ENCODE assay signal across 7 mouse cellular contexts in the genomic region with DNA sequence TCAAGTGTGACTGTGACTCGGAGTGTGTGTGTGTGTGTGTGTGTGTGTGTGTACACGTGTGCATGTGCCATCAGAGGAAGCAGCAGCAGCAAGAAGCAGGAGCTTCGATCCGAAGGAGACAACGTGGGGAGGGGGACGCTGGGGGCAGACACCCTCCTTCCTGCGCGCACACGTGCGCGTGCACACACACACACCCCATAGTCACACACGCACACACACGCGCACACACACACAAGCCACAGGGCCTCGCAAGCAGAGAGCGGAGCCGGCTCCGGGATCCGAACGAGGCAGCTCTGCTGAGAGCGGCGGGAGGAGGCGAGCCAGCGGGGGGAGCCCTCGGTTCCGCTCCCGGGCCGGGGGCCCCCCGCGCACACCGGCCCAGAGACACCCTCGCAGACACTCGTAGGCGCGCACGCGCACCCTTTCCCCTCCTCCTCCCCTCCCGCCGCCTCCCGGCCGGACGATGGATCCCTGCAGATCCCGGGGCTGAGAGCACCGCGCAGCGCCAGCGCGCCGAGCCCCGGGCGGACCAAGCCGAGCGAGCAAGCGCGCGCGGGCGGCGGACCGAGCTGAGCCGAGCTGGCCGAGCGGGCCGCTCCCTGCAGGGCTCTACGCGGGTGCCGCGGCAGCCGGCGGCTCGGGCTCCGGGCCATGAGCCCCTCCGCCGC. TPM values are rescaled to one million over a fixed set of nuclear protein-coding genes. Genes with fewer than 3 reads are reported as not detected.
DNase-seq lines count a peak whose midpoint lies in the region; ATAC-seq lines count a peak whose summit lies in the region.

A gene (plus strand): TSS at position 215 of the 668 bp plus-strand sequence.

- no peaks in the 10 kb centered on the region for H3K36me3 ChIP-seq in intestine, embryonic 16.5 days (ENCODE audit: control insufficient read depth, insufficient read depth, low read length)
- H3K36me3 ChIP-seq in midbrain, embryonic 12.5 days, result no peaks in the 10 kb centered on the region
- no peaks in the 10 kb centered on the region for H3K36me3 ChIP-seq in splenic B cell, adult 2 months (ENCODE audit: control insufficient read depth, insufficient read depth, low read length, poor library complexity, severe bottlenecking)

- peak within 1 kb of the TSS; percentile 99 for H3K4me2 ChIP-seq in intestine, embryonic 16.5 days (ENCODE audit: low read depth, low read length)
- peak within 1 kb of the TSS; percentile 88 for H3K4me2 ChIP-seq in midbrain, embryonic 12.5 days (replicated peaks)

- peak within 1 kb of the TSS; percentile 63 for H3K9ac ChIP-seq in intestine, embryonic 16.5 days (ENCODE audit: low read depth, low read length)
- peak within 1 kb of the TSS; percentile 90 for H3K9ac ChIP-seq in midbrain, embryonic 12.5 days (replicated peaks)

- peaks cover 12% of the 10 kb centered on the region for H3K4me1 ChIP-seq in intestine, embryonic 16.5 days (ENCODE audit: control insufficient read depth, insufficient read depth, low read length)
- H3K4me1 ChIP-seq in midbrain, embryonic 12.5 days, result peaks cover 46% of the 10 kb centered on the region

- WGBS in intestine, embryonic 16.5 days, result under 1% methylated on average over 61 of the region's 74 CpGs
- WGBS in midbrain, embryonic 12.5 days, result under 1% methylated on average over 65 of the region's 74 CpGs

- ATAC-seq in intestine, embryonic 16.5 days, result peak; percentile 85
- peak; percentile 72 for ATAC-seq in midbrain, embryonic 12.5 days (ENCODE audit: low FRiP score, low read depth)

- DNase-seq in adrenal gland, adult 2 months, result peak; percentile 87
- DNase-seq in cerebellum, postnatal 4 days (ENCODE audit: low spot score in 2 of 2), result peak; percentile 49 to 60
- DNase-seq in gastrocnemius, postnatal 36 days, result peak; percentile 48 to 50
- DNase-seq in left cerebral cortex, postnatal 36 days (ENCODE audit: low spot score in 2 of 2), result peak; percentile 80 to 86
- DNase-seq in splenic B cell, adult 2 months (ENCODE audit: low read depth, low spot score), result peak; percentile 29

- peak within 1 kb of the TSS; percentile 58 for H3K4me3 ChIP-seq in intestine, embryonic 16.5 days (ENCODE audit: low read length)
- H3K4me3 ChIP-seq in midbrain, embryonic 12.5 days, result peak within 1 kb of the TSS; percentile 54

- intact Hi-C loops in gastrocnemius, postnatal 36 days (cut with DNase I), result loop anchor here (5.0 kb wide), 1 partner anchor 163 kb away; no protein-coding TSS in a partner anchor
- intact Hi-C loops in left cerebral cortex, postnatal 36 days (cut with DNase I), result loop anchor here (5.0 kb wide), 1 partner anchor 168 kb away; no protein-coding TSS in a partner anchor

- H3K27ac ChIP-seq in intestine, embryonic 16.5 days (ENCODE audit: low read length), result no peak within 1 kb of the TSS
- peak within 1 kb of the TSS; percentile 73 for H3K27ac ChIP-seq in midbrain, embryonic 12.5 days (replicated peaks)

- H3K27me3 ChIP-seq in intestine, embryonic 16.5 days (replicated peaks; ENCODE audit: control insufficient read depth, insufficient read depth, low read length), result peaks cover 41% of the 10 kb centered on the region
- peaks cover 60% of the 10 kb centered on the region for H3K27me3 ChIP-seq in midbrain, embryonic 12.5 days
- H3K27me3 ChIP-seq in splenic B cell, adult 2 months (ENCODE audit: control insufficient read depth, insufficient read depth, low read length, poor library complexity, severe bottlenecking), result no peaks in the 10 kb centered on the region; the same call in 1 of the 2 replicates

- no peaks in the 10 kb centered on the region for H3K9me3 ChIP-seq in intestine, embryonic 16.5 days (ENCODE audit: control insufficient read depth, low read length)
- no peaks in the 10 kb centered on the region for H3K9me3 ChIP-seq in midbrain, embryonic 12.5 days

RNA-seq across cellular contexts. Expression of the gene that starts here (rescaled TPM):
- under 1 TPM; 0.59 to 0.72 TPM for total RNA-seq in adrenal gland, adult 2 months (2021)
- 0.37 and 0.71 TPM in 2 replicates for polyA plus RNA-seq in adrenal gland, adult 2 months (2012; rRNA removed)
- under 1 TPM; 0.10 TPM for total RNA-seq in gastrocnemius, postnatal 36 days (2021)
- 1.7 and 2.0 TPM in 2 replicates for polyA plus RNA-seq in intestine, embryonic 16.5 days (2015; fragmentation: Nextera tagmentation; extraction: Ambion mirVana)
- total RNA-seq in left cerebral cortex, postnatal 36 days (2021), result 10 to 100 TPM; 59.1 to 79.8 TPM
- 36.0 and 43.7 TPM in 2 replicates for polyA plus RNA-seq in midbrain, embryonic 12.5 days (2016; fragmentation: Nextera tagmentation; extraction: Ambion mirVana)

Comparison
In these comparisons a context has a peak if more than half of its experiments do, and no peak if none do; other contexts are left out.
1. RNA of the gene that starts here (total RNA-seq): 59.1 to 79.8 TPM in left cerebral cortex, postnatal 36 days; 0.59 to 0.72 TPM in adrenal gland, adult 2 months and 0.10 TPM in gastrocnemius, postnatal 36 days; every median in the first group is over 10 times any median in the second.
2. RNA of the gene that starts here (polyA plus RNA-seq): 36.0 to 43.7 TPM in midbrain, embryonic 12.5 days; 1.7 to 2.0 TPM in intestine, embryonic 16.5 days and 0.37 to 0.71 TPM in adrenal gland, adult 2 months; every median in the first group is over 10 times any median in the second.
3. Peak in DNase-seq in adrenal gland, adult 2 months; RNA of the gene not detected or under 1 TPM.
4. Peak in DNase-seq in gastrocnemius, postnatal 36 days; RNA of the gene not detected or under 1 TPM.
5. DNase-seq: peak in every context shown above with its lines; median percentile 87 in adrenal gland, adult 2 months; 83 in left cerebral cortex, postnatal 36 days; 54 in cerebellum, postnatal 4 days; 49 in gastrocnemius, postnatal 36 days; 29 in splenic B cell, adult 2 months.